Mouse (Mus musculus) frontal cortex, adult (tissue): ENCODE results near the gene Olfr31.

Experiments
- ATAC-seq: cut with Nextera tagmentation; 2 replicates; pipeline ENCODE4 v1.9.2; 2017; ENCODE audit warnings: mild to moderate bottlenecking, moderate library complexity, mixed read lengths; ENCODE audit not compliant: low TSS enrichment

Olfr31 gene

GRCm38 (mm10) chr14:14322528-14322927 lies at the start of gene Olfr31:
Olfr31 (plus strand) TSS chr14:14322828.
- ATAC-seq: no peak

GRCm38 (mm10) chr14:14294426-14294825 lies 28.2 kb upstream of the Olfr31 start:
- peak; percentile 79 for ATAC-seq

GRCm38 (mm10) chr14:14308938-14309337 lies 13.7 kb upstream of the Olfr31 start:
- no peak for ATAC-seq

DNA sequence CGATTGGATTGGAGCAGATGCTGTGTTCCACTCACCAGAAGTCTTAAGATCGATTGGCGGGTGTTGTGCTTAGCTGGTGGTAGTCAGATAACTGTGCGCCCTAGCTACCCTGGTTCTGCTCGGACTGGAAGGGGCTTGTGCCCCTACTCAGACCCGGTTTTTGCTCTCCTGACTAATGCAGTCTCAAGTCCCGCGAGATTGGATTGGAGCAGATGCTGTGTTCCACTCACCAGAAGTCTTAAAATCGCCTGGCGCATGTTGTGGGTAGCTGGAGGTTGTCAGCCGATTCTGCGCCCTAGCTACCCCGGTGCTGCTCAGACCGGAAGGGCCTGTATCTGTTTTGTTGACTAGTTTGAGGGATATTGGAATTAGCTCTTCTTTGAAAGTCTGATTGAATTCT lies 13.2 kb upstream of the Olfr31 start:
- ATAC-seq: no peak

GRCm38 (mm10) chr14:14345113-14345871 lies 22.7 kb downstream of the Olfr31 start:
- peak; percentile 39 for ATAC-seq

DNA sequence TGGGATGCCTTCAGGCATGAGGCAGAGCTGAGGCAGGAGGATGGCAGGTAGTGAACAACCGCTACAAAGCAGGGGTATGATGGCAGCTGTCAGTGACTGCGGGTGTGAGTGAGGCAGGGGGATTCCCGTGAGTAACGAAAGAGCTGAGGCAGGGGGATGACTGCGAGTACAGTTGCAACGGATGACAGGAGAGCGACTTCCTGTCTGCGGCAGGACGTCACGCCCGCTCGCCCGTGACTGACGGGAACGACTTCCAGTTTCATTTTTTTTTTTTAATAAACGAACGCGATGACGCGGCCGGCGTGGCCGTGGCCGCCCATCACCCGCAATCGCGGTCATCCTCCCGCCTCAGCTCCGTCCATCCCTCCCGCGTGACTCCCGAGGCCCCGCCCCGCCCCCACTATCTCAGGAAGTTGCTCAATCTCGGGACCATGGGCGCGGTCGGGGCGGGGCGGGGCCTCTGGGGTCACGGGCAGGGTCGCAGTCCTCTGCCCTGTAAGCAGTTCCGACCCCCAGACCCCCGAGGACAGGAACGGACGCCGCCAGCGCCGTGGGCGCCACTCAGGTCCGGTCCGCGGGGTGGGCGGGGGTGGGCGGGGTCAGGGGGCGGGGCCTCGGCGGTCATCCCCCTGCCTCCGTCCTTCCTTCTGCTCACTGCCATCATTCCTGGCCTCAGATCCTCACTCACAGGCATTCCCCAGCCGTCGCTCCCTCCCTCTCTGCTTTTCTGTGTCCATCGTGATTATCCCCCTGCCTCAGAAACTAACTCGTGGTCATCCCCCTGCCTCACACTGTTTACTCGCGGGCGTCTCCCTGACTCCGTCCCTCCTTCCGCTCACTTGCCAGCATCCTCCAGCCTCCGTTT lies 23.6 kb downstream of the Olfr31 start, which contains the start of gene Il3ra:
Il3ra (plus strand) TSS at position 328 of the 865 bp plus-strand sequence.
- peak; percentile 60 for ATAC-seq

DNA sequence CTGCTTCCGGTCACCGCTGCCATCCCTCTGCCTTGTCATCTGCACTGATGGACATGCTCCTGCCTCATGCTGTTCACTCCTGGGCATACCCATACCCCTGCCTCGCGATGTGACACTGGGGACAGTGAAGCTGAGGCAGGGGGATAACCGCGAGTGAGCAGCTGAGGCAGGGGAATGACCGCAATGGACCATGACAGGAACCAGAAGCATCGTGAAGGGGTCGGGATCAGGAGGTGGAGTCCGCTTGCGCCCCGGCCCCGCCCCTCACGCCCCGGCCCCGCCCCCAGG lies 24.1 kb downstream of the Olfr31 start:
- no peak for ATAC-seq

DNA sequence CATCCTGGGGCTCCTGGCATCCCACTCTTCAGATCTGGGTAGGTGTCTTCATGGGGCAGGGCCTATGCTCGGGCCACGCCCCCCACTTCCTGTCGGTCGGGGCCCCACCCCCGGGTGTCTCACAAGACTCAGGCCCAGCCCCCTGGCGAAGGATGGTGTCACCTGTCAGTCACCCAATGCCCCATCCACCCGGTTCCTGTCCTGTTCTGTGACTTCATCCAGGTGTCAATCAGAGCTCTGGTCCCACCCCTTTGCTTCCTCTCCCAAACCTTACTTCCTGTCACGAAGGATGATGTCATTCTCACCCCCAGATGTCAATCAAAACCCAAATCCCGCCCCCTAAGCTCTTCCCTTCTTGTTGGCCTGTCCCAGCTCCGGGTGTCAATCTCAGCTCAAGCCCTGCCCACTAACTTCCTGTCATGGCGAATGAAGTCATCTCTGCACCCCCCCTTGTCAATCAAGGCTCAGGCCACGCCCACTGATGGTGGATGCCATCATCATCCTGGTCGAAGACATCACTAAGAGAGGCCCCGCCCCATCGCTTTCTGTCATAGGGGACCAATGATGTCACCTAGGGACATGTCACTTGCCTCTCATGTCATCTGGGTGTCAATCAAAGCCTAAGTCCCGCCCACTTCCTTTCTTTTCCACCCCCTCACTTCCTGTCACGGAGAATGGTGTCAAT lies 24.7 kb downstream of the Olfr31 start:
- no peak for ATAC-seq

DNA sequence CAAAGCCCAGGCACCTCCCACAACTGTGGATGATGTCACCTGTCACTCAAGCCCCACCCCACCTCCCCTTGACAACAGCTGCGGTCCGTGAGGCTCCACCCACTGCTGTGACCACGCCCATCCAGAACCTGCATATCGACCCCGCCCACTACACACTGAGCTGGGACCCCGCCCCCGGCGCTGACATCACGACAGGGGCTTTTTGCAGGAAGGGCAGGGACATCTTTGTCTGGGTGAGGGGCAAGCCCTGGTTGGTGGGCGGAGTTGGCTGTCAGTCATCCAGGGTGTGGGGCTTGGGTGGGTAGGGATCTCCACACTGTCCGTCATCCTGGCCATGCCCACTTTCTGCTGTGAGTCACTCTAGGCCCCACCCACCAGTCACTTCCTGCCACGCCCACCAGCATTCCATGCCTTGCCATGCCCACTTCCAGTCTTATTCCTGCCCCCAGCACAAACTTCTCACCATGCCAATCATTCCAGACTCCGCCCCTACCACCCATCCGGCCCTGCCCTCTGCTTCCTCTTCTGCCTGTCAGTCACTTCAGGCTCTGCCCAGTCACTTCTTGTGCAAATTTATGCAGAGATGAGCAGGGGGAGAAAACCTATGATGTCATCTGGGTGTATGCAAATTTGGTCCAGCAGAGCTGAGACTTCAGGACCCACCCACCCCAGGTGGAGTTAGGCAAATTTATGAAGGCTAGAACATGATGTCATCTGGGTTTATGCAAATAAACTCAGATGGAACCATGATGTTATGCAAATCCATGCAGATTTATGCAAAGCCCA lies 25.4 kb downstream of the Olfr31 start:
- ATAC-seq: peak; percentile 51

GRCm38 (mm10) chr14:14348674-14349401 lies 26.2 kb downstream of the Olfr31 start:
- no peak for ATAC-seq

DNA sequence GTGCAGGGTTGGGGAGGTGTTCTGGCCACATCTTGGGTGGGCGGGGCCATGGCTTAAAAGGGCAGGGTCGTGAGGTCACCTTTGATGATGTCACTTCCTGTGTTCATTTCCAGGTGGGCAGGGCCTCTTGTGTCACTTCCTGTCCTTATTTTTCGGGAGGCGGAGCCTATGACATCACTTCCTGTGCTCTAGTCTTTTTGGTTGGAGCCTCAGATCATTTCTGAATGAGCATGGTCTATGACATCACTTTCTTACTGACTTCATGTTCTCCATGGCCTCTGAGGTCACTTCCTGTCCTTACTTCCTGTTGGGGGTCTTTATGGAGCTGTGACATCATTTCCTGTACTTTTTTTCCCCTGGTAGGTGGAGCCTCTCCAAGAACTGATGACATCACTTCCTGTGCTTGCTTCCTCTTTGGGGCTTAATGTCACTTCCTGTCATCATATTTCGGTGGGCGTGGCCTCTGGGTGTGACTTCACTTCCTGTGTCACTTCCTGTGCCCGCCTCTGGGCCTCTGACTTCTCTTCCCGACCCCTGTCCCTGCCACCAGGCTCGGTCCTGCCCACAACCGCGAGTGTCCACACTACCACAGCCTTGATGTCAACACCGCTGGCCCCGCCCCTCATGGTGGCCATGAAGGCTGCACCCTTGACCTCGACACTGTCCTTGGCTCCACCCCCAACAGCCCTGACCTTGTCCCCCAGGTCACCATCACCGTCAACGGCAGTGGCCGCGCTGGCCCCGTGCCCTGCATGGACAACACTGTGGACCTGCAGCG lies 27.0 kb downstream of the Olfr31 start:
- ATAC-seq: no peak

DNA sequence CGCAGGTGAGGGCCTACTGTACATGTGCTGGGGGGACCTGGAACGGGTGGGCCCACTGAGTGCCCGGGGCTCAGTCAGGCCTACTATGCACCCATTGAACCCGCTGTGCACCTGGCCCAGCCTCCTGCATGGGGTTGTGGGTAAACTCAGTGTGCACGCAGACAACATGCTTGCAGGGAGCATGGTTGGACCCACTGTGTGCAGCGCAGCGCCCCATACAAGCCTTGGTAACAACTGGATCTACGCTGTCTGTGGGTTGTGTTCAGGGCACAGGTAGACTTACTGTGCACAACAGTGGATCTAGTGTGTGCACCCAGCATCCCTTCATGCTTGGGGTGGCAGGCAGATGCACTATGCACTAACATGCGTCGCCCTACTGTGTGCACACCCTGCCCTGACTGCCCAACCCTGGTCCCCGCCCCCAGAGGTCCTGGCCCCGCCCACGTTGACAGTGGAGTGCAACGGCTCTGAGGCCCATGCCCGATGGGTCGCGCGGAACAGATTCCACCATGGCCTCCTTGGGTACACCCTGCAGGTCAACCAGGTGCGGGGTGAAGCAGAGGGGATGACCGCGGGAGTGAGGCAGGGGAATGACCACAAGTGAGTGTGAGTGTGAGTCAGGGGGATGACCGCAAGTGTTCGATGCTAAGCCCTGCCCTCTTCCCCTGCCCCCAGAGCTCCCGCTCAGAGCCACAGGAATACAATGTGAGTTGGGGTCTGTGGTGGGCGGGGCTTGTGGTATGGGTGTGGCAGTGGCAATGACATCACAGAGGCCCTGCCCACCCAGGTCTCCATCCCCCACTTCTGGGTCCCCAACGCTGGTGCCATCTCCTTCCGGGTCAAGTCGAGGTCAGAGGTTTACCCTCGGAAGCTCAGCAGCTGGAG lies 27.9 kb downstream of the Olfr31 start:
- no peak for ATAC-seq

DNA sequence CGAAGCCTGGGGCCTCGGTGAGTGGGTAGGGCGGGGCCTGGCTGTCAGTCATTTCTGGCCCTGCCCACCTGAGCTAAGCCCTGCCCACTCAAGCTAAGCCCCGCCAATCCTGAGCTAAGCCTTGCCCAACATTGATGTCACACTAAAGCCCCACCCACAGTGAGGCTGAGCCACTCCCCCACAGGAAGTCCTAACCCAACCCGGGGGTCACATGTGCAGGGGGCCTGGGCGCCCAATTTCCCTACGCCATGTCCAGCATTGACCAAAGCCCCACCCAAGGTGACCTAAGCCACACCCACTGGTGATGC lies 28.5 kb downstream of the Olfr31 start:
- no peak for ATAC-seq

GRCm38 (mm10) chr14:14351721-14352590 lies 29.3 kb downstream of the Olfr31 start:
- peak; percentile 69 for ATAC-seq

- ATAC-seq: no peak
These were observed 30.0 kb downstream of the Olfr31 start for GRCm38 (mm10) chr14:14352606-14353005.

GRCm38 (mm10) chr14:14353081-14353732 lies 30.6 kb downstream of the Olfr31 start:
- ATAC-seq: no peak

DNA sequence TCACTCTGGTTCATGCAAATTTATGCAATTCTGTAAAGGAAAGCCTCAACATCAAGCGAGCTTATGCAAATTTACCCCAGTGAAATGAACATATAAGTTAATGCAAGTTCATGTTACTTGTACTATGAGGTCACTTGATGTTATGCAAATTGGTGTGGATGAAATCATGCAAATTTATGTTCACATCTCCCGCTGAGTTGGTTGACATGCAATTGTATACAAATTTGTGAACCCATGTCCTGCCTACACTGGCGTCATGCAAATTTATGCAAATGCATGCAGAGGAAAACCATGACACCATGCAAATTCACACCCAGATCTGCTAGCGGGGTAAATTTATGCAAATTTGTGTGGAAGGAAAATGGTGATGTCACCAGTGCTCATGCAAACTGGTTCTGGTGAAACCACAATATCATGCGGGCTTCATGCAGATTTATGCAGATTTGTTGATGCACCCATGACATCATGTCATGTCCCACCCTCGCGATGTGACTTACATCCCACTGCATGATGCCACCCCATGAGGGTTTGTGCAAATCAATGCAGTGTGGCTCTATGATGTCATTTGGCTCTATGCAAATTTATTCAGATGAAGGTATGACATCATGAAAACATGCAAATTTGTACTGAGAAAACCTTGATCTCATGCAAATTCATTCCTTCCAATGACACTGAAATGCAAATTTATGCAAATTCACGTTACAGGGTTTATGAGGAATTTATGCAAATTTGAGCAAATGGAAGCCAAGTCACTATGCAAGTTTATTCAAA lies 31.3 kb downstream of the Olfr31 start:
- peak; percentile 18 for ATAC-seq
